Mouse (Mus musculus) CD4-positive, CD25-positive, alpha-beta regulatory T cell, adult 4 months (primary cell): ENCODE results near the gene Chchd4. TPM values are rescaled to one million over a fixed set of nuclear protein-coding genes. Genes with fewer than 3 reads are reported as not detected.
A peak's percentile ranks its signal among the peaks of the same experiment; 100 is the strongest.
"Not testable (repeated sequence)": the region's sequence is repeated elsewhere in the genome, so short reads cannot be mapped to it uniquely, and the experiment has no call there.

Experiments used
- ATAC-seq: one replicate; pipeline ENCODE4 v1.8.0; 2017
- polyA plus RNA-seq, 2 experiments: library from polyadenylated mRNA; unstranded; fragments of 100-300 nt; shearing (Covaris generic); gene quantifications; one replicate each; pipeline ENCODE4 v1.2.1; 2017

The Chchd4 gene
- polyA plus RNA-seq, 2 experiments from 2014 or later, result 10.5 to 11.4 TPM

GRCm38 (mm10) chr6:91473805-91474440, 577 bp upstream of the Chchd4 start:
- peak; percentile 13 for ATAC-seq

- no peak for ATAC-seq
Measured at GRCm38 (mm10) chr6:91472319-91472718, 1.0 kb downstream of the Chchd4 start.

GRCm38 (mm10) chr6:91471427-91471826, 1.9 kb downstream of the Chchd4 start:
- not testable (repeated sequence) for ATAC-seq

- no peak for ATAC-seq
Measured at GRCm38 (mm10) chr6:91470712-91471111, 2.6 kb downstream of the Chchd4 start.

GRCm38 (mm10) chr6:91467106-91467505, 6.2 kb downstream of the Chchd4 start:
- ATAC-seq, result no peak

GRCm38 (mm10) chr6:91465756-91466155, 7.6 kb downstream of the Chchd4 start:
- no peak for ATAC-seq

- no peak for ATAC-seq
Measured at GRCm38 (mm10) chr6:91459471-91459870, 13.9 kb downstream of the Chchd4 start.

- ATAC-seq, result no peak
Measured at GRCm38 (mm10) chr6:91454546-91454945, 18.8 kb downstream of the Chchd4 start.

GRCm38 (mm10) chr6:91452056-91452455, 21.3 kb downstream of the Chchd4 start:
- no peak for ATAC-seq

GRCm38 (mm10) chr6:91449472-91450225, 23.7 kb downstream of the Chchd4 start:
- ATAC-seq, result no peak

GRCm38 (mm10) chr6:91445316-91445715, 28.0 kb downstream of the Chchd4 start:
- no peak for ATAC-seq

GRCm38 (mm10) chr6:91441145-91441662, 32.1 kb downstream of the Chchd4 start:
- peak; percentile 48 for ATAC-seq

GRCm38 (mm10) chr6:91440474-91441144, 32.7 kb downstream of the Chchd4 start:
- ATAC-seq, result peak; percentile 97

GRCm38 (mm10) chr6:91424151-91424550, 49.2 kb downstream of the Chchd4 start:
- ATAC-seq, result no peak

- no peak for ATAC-seq
Measured at GRCm38 (mm10) chr6:91421629-91422028, 51.7 kb downstream of the Chchd4 start.

- no peak for ATAC-seq
Measured at GRCm38 (mm10) chr6:91417291-91417845, 56.0 kb downstream of the Chchd4 start.

GRCm38 (mm10) chr6:91416146-91416545, 57.2 kb downstream of the Chchd4 start:
- ATAC-seq, result no peak

GRCm38 (mm10) chr6:91414890-91415289, 58.5 kb downstream of the Chchd4 start:
- no peak for ATAC-seq

Other genes starting within 250 kb of the Chchd4 start
- gene Wnt7a, start 62.2 kb downstream of the Chchd4 start, polyA plus RNA-seq, result not detected
- gene Tmem43, start 157 bp upstream of the Chchd4 start, polyA plus RNA-seq, result 10 to 100 TPM; 62.2 to 99.3 TPM
- gene Xpc, start 42.3 kb upstream of the Chchd4 start, polyA plus RNA-seq, result 10 to 100 TPM; 13.4 to 18.2 TPM
- gene Lsm3, start 42.4 kb upstream of the Chchd4 start, polyA plus RNA-seq, result 100 to 1,000 TPM; 129 to 140 TPM
- gene Slc6a6, start 210.5 kb upstream of the Chchd4 start, polyA plus RNA-seq, result 10 to 100 TPM; 43.3 to 45.1 TPM